Mouse (Mus musculus) CH12.LX (cell line): ENCODE measurements around the gene Agmat.

Source experiments
- IRF4 ChIP-seq: IDR thresholded peaks from 2 replicates; pipeline ENCODE4 v1.6.1; 2014; ENCODE audit warnings: low read depth, mild to moderate bottlenecking, inconsistent platforms, low read length, improper control_type of control experiment
- JUN ChIP-seq: IDR thresholded peaks from 2 replicates; pipeline ENCODE4 v1.6.1; 2011; ENCODE audit warnings: low read depth, mild to moderate bottlenecking, low read length, improper control_type of control experiment, moderate library complexity; ENCODE audit not compliant: insufficient read depth
- POLR2AphosphoS2 ChIP-seq: IDR thresholded peaks from 2 replicates; pipeline ENCODE4 v1.6.1; 2011; ENCODE audit warnings: low read depth, low read length, improper control_type of control experiment
- SIN3A ChIP-seq: IDR thresholded peaks from 2 replicates; pipeline ENCODE4 v1.6.1; 2012; ENCODE audit warnings: low read length, improper control_type of control experiment, inconsistent platforms

- TF ChIP-seq IRF4 (no peak), POLR2AphosphoS2 (no peak), SIN3A (no peak), JUN (no peak)
Observed at GRCm38 (mm10) chr4:141789564-141790218, 43.2 kb downstream of the Agmat start.
